ENCODE assay signal across 20 mouse cellular contexts in the genomic region with DNA sequence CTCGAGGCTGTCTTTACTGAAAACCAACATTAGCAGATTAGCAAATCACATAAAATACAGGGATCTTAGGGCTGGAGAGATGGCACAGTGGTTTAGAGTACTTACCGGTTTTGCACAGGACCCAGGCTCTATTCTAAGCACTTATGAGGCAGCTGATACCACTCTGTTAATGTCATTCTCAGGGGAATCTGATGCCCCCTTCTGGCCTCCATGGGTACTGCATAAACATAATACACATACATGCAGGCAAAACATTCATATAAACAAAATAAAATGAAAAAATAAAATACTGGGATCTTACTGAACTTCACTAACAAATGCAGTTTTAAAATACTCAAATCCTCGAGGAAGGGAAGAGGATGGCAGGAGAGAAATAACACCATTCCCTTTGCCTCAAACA.
DNase-seq lines count a peak whose midpoint lies in the region; ATAC-seq and TF ChIP-seq lines count a peak whose summit lies in the region.
"Had no signal": no experiment of that assay in that cellular context is flagged by ENCODE, and none has a peak within 500 bp of the region (broad histone marks: within the 10 kb centered on the region; RNA-seq: fewer than 3 reads in every experiment).

No protein-coding gene starts in this region.

- TF ChIP-seq POLR2A in brain, embryonic 14.5 days (IDR thresholded peaks at IDR 0.05; ENCODE audit: borderline replicate concordance, extremely low read depth, insufficient read depth, insufficient read length, poor library complexity, severe bottlenecking), result no peak

- WGBS in intestine, postnatal 0 days, result 82% methylated on average over 3 of the region's 3 CpGs
- WGBS in intestine, embryonic 15.5 days, result 70% methylated on average over 3 of the region's 3 CpGs
- 67% methylated on average over 3 of the region's 3 CpGs for WGBS in liver, postnatal 0 days (ENCODE audit: insufficient replicate concordance)

- no peak for TF ChIP-seq EP300 in liver, postnatal 0 days (IDR thresholded peaks at IDR 0.05; ENCODE audit: low read depth)

- no peak overlapping the region for H3K4me2 ChIP-seq in intestine, postnatal 0 days (replicated peaks; ENCODE audit: low read depth)
- no peak overlapping the region for H3K4me2 ChIP-seq in intestine, embryonic 15.5 days (replicated peaks)
- no peak overlapping the region for H3K4me2 ChIP-seq in liver, postnatal 0 days (ENCODE audit: low read depth, low read length)
- H3K4me2 ChIP-seq: embryonic facial prominence, embryonic 12.5 days; heart, embryonic 12.5 days; hindbrain, embryonic 13.5 days; limb, embryonic 12.5 days had no signal

- no peaks in the 10 kb centered on the region for H3K27me3 ChIP-seq in intestine, postnatal 0 days (replicated peaks; ENCODE audit: control insufficient read depth, insufficient read depth, low read length)
- H3K27me3 ChIP-seq in intestine, embryonic 15.5 days (replicated peaks), result no peaks in the 10 kb centered on the region
- no peaks in the 10 kb centered on the region for H3K27me3 ChIP-seq in liver, postnatal 0 days (ENCODE audit: insufficient read depth, low read length)
- H3K27me3 ChIP-seq in E14TG2a.4 (ENCODE audit: insufficient read depth, low read length), result no peaks in the 10 kb centered on the region
- H3K27me3 ChIP-seq: embryonic facial prominence, embryonic 12.5 days; heart, embryonic 12.5 days; hindbrain, embryonic 13.5 days; limb, embryonic 12.5 days had no signal

- no peaks in the 10 kb centered on the region for H3K4me1 ChIP-seq in intestine, postnatal 0 days (replicated peaks; ENCODE audit: control insufficient read depth, insufficient read depth, low read length)
- no peaks in the 10 kb centered on the region for H3K4me1 ChIP-seq in intestine, embryonic 15.5 days (replicated peaks)
- H3K4me1 ChIP-seq in liver, postnatal 0 days (ENCODE audit: insufficient read depth), result no peaks in the 10 kb centered on the region
- no peaks in the 10 kb centered on the region for H3K4me1 ChIP-seq in E14TG2a.4 (replicated peaks; ENCODE audit: low read depth, low read length)
- H3K4me1 ChIP-seq: embryonic facial prominence, embryonic 12.5 days; heart, embryonic 12.5 days; hindbrain, embryonic 13.5 days; limb, embryonic 12.5 days had no signal

- DNase-seq in liver, postnatal 0 days, result no peak
- DNase-seq in liver, result no peak
- DNase-seq in brain, embryonic 14.5 days (ENCODE audit: low read depth), result no peak
- DNase-seq in frontal cortex, postnatal 25 days (ENCODE audit: low spot score in 2 of 2), result no peak
- DNase-seq: adrenal gland, postnatal 10 days; kidney, adult 18-20 months; kidney, postnatal 25 days; lung, adult 18-20 months; lung, postnatal 36 days; thymus, postnatal 25 days had no signal

- H3K9ac ChIP-seq in intestine, postnatal 0 days (ENCODE audit: low read depth, low read length), result no peak overlapping the region
- no peak overlapping the region for H3K9ac ChIP-seq in intestine, embryonic 15.5 days
- H3K9ac ChIP-seq in liver, postnatal 0 days (replicated peaks), result no peak overlapping the region
- H3K9ac ChIP-seq: embryonic facial prominence, embryonic 12.5 days; heart, embryonic 12.5 days; hindbrain, embryonic 13.5 days; limb, embryonic 12.5 days had no signal

- peaks cover 5% of the 10 kb centered on the region; the same call in 1 of the 2 replicates for H3K9me3 ChIP-seq in intestine, postnatal 0 days (ENCODE audit: control insufficient read depth)
- no peaks in the 10 kb centered on the region for H3K9me3 ChIP-seq in intestine, embryonic 15.5 days
- peaks cover 10% of the 10 kb centered on the region for H3K9me3 ChIP-seq in liver, postnatal 0 days (ENCODE audit: low read length)
- peaks cover 8% of the 10 kb centered on the region for H3K9me3 ChIP-seq in E14TG2a.4 (ENCODE audit: low read length)

- ATAC-seq in intestine, postnatal 0 days, result no peak
- ATAC-seq in intestine, embryonic 15.5 days, result no peak
- ATAC-seq in liver, postnatal 0 days, result no peak
- no peak for ATAC-seq in megakaryocyte, adult 5-6 weeks (ENCODE audit: poor library complexity, severe bottlenecking)
- ATAC-seq: forebrain, embryonic 14.5 days had no signal

- no peak overlapping the region for H3K27ac ChIP-seq in intestine, postnatal 0 days (ENCODE audit: low read depth, low read length)
- no peak overlapping the region for H3K27ac ChIP-seq in intestine, embryonic 15.5 days
- H3K27ac ChIP-seq in liver, postnatal 0 days (ENCODE audit: low read depth), result no peak overlapping the region
- H3K27ac ChIP-seq: embryonic facial prominence, embryonic 12.5 days; hindbrain, embryonic 13.5 days; limb, embryonic 12.5 days had no signal

- peak; percentile 43 for TF ChIP-seq CTCF in intestine, postnatal 0 days (IDR thresholded peaks at IDR 0.05; ENCODE audit: low read depth)
- TF ChIP-seq CTCF in liver, postnatal 0 days (IDR thresholded peaks at IDR 0.05; ENCODE audit: low read depth), result peak; percentile 36
- peak; percentile 59 for TF ChIP-seq CTCF in E14TG2a.4 (conservative IDR thresholded peaks at IDR 0.05; ENCODE audit: low read length)
- peak; percentile 23; the same call in 1 of the 2 replicates for TF ChIP-seq CTCF in brain, embryonic 14.5 days (IDR thresholded peaks at IDR 0.05; ENCODE audit: borderline replicate concordance, extremely low read depth, insufficient read depth, insufficient read length)

- no peaks in the 10 kb centered on the region for H3K36me3 ChIP-seq in intestine, postnatal 0 days (ENCODE audit: control insufficient read depth, insufficient read depth)
- no peaks in the 10 kb centered on the region for H3K36me3 ChIP-seq in intestine, embryonic 15.5 days
- H3K36me3 ChIP-seq in liver, postnatal 0 days (replicated peaks; ENCODE audit: insufficient read depth, low read length), result no peaks in the 10 kb centered on the region
- no peaks in the 10 kb centered on the region for H3K36me3 ChIP-seq in E14TG2a.4 (ENCODE audit: insufficient read depth, low read length)
- H3K36me3 ChIP-seq: embryonic facial prominence, embryonic 12.5 days; heart, embryonic 12.5 days; hindbrain, embryonic 13.5 days; limb, embryonic 12.5 days had no signal

- H3K4me3 ChIP-seq in intestine, postnatal 0 days (ENCODE audit: low read depth, low read length), result no peak overlapping the region
- H3K4me3 ChIP-seq in intestine, embryonic 15.5 days (replicated peaks), result no peak overlapping the region
- no peak overlapping the region for H3K4me3 ChIP-seq in liver, postnatal 0 days (ENCODE audit: low read depth, low read length)
- H3K4me3 ChIP-seq in E14TG2a.4 (replicated peaks; ENCODE audit: low read length), result no peak overlapping the region
- H3K4me3 ChIP-seq: embryonic facial prominence, embryonic 12.5 days; erythroblast, embryonic 14.5 days; heart, embryonic 12.5 days; hindbrain, embryonic 13.5 days; limb, embryonic 12.5 days had no signal
